Mouse (Mus musculus): ENCODE measurements around the gene Elf4. TPM values are rescaled to one million over a fixed set of nuclear protein-coding genes. Genes with fewer than 3 reads are reported as not detected.

Elf4 gene
- polyA plus RNA-seq, 1 experiment from 2014 or later, result 1.6 TPM

Other genes with a start within 250 kb of the Elf4 start
- gene Utp14a, start 206.3 kb downstream of the Elf4 start, polyA plus RNA-seq (2016; fragmentation: Nextera tagmentation; extraction: Ambion mirVana), result 18.4 and 22.9 TPM in 2 replicates
- 6.7 and 8.3 TPM in 2 replicates for gene Bcorl1, start 121.8 kb downstream of the Elf4 start, polyA plus RNA-seq (2016; fragmentation: Nextera tagmentation; extraction: Ambion mirVana)
- 61.8 and 63.2 TPM in 2 replicates for gene Aifm1, start 50.4 kb upstream of the Elf4 start, polyA plus RNA-seq (2016; fragmentation: Nextera tagmentation; extraction: Ambion mirVana)
- 39.2 and 45.0 TPM in 2 replicates for gene Rab33a, start 56.2 kb upstream of the Elf4 start, polyA plus RNA-seq (2016; fragmentation: Nextera tagmentation; extraction: Ambion mirVana)
- 18.3 and 21.0 TPM in 2 replicates for gene Zfp280c, start 131.4 kb upstream of the Elf4 start, polyA plus RNA-seq (2016; fragmentation: Nextera tagmentation; extraction: Ambion mirVana)
- gene Slc25a14, start 160.3 kb upstream of the Elf4 start, polyA plus RNA-seq (2016; fragmentation: Nextera tagmentation; extraction: Ambion mirVana), result 27.4 and 30.2 TPM in 2 replicates
- not detected in 2 replicates for gene Gpr119, start 211.3 kb upstream of the Elf4 start, polyA plus RNA-seq (2016; fragmentation: Nextera tagmentation; extraction: Ambion mirVana)
- gene Rbmx2, start 231.9 kb upstream of the Elf4 start, polyA plus RNA-seq (2016; fragmentation: Nextera tagmentation; extraction: Ambion mirVana), result 23.7 and 26.7 TPM in 2 replicates